Mouse (Mus musculus) thymus, adult 2 months (tissue): ENCODE results near the gene Gm37240.

ENCODE experiments used
- CTCF ChIP-seq: fragments of 200-500 bp; IDR thresholded peaks from 2 replicates; pipeline ENCODE4 v1.5.1; 2012; ENCODE audit warnings: mild to moderate bottlenecking, control low read depth, low read length, moderate library complexity, borderline replicate concordance; ENCODE audit not compliant: control insufficient read depth, poor library complexity, insufficient read depth; ENCODE audit errors: extremely low read depth
- POLR2A ChIP-seq: fragments of 200-500 bp; IDR thresholded peaks from 2 replicates; pipeline ENCODE4 v1.6.1; 2012; ENCODE audit warnings: mild to moderate bottlenecking, low read length, control low read depth, moderate library complexity; ENCODE audit not compliant: control insufficient read depth, poor library complexity, insufficient read depth; ENCODE audit errors: extremely low read depth

DNA sequence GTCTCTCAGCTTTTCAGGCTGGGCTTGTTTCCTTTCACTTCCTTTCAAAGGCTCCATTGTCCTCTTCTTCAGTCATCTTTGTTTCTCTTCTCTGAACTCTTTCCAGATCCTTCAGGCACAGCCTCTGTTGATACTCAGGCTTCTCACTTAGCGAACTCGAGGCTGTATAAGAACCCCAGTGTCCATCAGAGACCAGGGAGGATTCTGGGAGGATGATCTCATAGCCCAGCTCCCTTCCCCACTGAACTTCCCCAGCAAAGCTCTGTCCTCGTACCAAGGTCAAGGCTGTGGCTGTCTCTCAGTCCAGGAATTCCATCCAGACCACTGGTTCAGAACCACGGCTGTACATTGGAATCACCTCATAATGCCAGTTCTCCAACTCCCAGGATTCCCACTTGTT, 1239.7 kb downstream of the Gm37240 start:
- TF ChIP-seq CTCF (no peak), POLR2A (no peak)
